Mouse (Mus musculus) erythroid progenitor cell, adult 5-6 weeks (primary cell): ENCODE results near the gene Tbxas1. TPM values are rescaled to one million over a fixed set of nuclear protein-coding genes. Genes with fewer than 3 reads are reported as not detected.

Experiments
- ATAC-seq: replicated peaks from 2 replicates; pipeline ENCODE4 v1.8.0; 2016; ENCODE audit warnings: moderate number of reproducible peaks, mild to moderate bottlenecking, moderate TSS enrichment, inconsistent platforms; ENCODE audit not compliant: poor library complexity, low FRiP score, severe bottlenecking
- total RNA-seq, 2 experiments: library from RNA; stranded (forward) in 1 of 2; stranded (reverse) in 1 of 2; fragments of 150-400 nt in 1 of 2; fragments of 186-747, 209-891 nt in 1 of 2; gene quantifications; 2 replicates each; pipeline versions ENCODE4 v1.2.3 to v1.2.4; 2015 to 2017; ENCODE audit warnings: low replicate concordance in 2 of 2

Tbxas1 gene
- total RNA-seq, 2 experiments from 2014 or later = 18.6 to 18.9 TPM

GRCm38 (mm10) chr6:38884482-38884881 is 9.3 kb downstream of the Tbxas1 start:
- no peak for ATAC-seq

- peak; percentile 69; the same call in 1 of the 2 replicates for ATAC-seq
Measured at GRCm38 (mm10) chr6:38885132-38885531, 9.9 kb downstream of the Tbxas1 start.

GRCm38 (mm10) chr6:38887436-38887835 is 12.2 kb downstream of the Tbxas1 start:
- no peak for ATAC-seq

- ATAC-seq = no peak
Measured at GRCm38 (mm10) chr6:38889156-38889555, 14.0 kb downstream of the Tbxas1 start.

GRCm38 (mm10) chr6:38892017-38892416 is 16.8 kb downstream of the Tbxas1 start:
- ATAC-seq = peak; percentile 80

GRCm38 (mm10) chr6:38893615-38894014 is 18.4 kb downstream of the Tbxas1 start:
- no peak for ATAC-seq

GRCm38 (mm10) chr6:38900073-38900472 is 24.9 kb downstream of the Tbxas1 start:
- peak; percentile 88 for ATAC-seq

- ATAC-seq = peak; percentile 83
Measured at GRCm38 (mm10) chr6:38900479-38901126, 25.4 kb downstream of the Tbxas1 start.

- ATAC-seq = peak; percentile 25
Measured at GRCm38 (mm10) chr6:38901152-38901551, 25.9 kb downstream of the Tbxas1 start.

GRCm38 (mm10) chr6:38901636-38902035 is 26.4 kb downstream of the Tbxas1 start:
- no peak for ATAC-seq

- no peak for ATAC-seq
Measured at GRCm38 (mm10) chr6:38902820-38903439, 27.7 kb downstream of the Tbxas1 start.

GRCm38 (mm10) chr6:38906005-38906404 is 30.8 kb downstream of the Tbxas1 start:
- no peak for ATAC-seq

GRCm38 (mm10) chr6:38908401-38908800 is 33.2 kb downstream of the Tbxas1 start:
- no peak for ATAC-seq

- ATAC-seq = peak; percentile 82
Measured at GRCm38 (mm10) chr6:38910828-38911559, 35.8 kb downstream of the Tbxas1 start.

- ATAC-seq = peak; percentile 57
Measured at GRCm38 (mm10) chr6:38912121-38912660, 37.0 kb downstream of the Tbxas1 start.

- ATAC-seq = no peak
Measured at GRCm38 (mm10) chr6:38912845-38913244, 37.6 kb downstream of the Tbxas1 start.

- ATAC-seq = no peak
Measured at GRCm38 (mm10) chr6:38913386-38914042, 38.3 kb downstream of the Tbxas1 start.

GRCm38 (mm10) chr6:38914181-38914580 is 39.0 kb downstream of the Tbxas1 start:
- ATAC-seq = no peak

- no peak for ATAC-seq
Measured at GRCm38 (mm10) chr6:38915776-38916175, 40.6 kb downstream of the Tbxas1 start.

GRCm38 (mm10) chr6:38916571-38916970 is 41.4 kb downstream of the Tbxas1 start:
- ATAC-seq = peak; percentile 51
